Mouse (Mus musculus): ENCODE measurements around the gene Xcr1. TPM values are rescaled to one million over a fixed set of nuclear protein-coding genes. Genes with fewer than 3 reads are reported as not detected.

The Xcr1 gene
- polyA plus RNA-seq, 1 experiment from 2014 or later, result 0.11 TPM

- Histone ChIP-seq H3K9ac (replicated peaks) (no peak overlapping the region), H3K4me1 (ENCODE audit: insufficient read depth) (no peaks in the 10 kb centered on the region), H3K36me3 (replicated peaks; ENCODE audit: insufficient read depth, low read length) (peaks cover 76% of the 10 kb centered on the region)
Observed at GRCm38 (mm10) chr9:123818601-123819000, 43.2 kb downstream of the Xcr1 start.

GRCm38 (mm10) chr9:123815996-123816395 is 45.8 kb downstream of the Xcr1 start:
- DNase-seq (no peak), ATAC-seq (no peak)
- Histone ChIP-seq H3K9ac (replicated peaks) (no peak overlapping the region), H3K4me1 (ENCODE audit: insufficient read depth) (no peaks in the 10 kb centered on the region), H3K4me3 (ENCODE audit: low read depth, low read length) (no peak overlapping the region), H3K36me3 (replicated peaks; ENCODE audit: insufficient read depth, low read length) (peaks cover 70% of the 10 kb centered on the region), H3K9me3 (ENCODE audit: low read length) (no peaks in the 10 kb centered on the region), H3K27me3 (ENCODE audit: insufficient read depth, low read length) (no peaks in the 10 kb centered on the region), H3K27ac (ENCODE audit: low read depth) (no peak overlapping the region), H3K4me2 (ENCODE audit: low read depth, low read length) (no peak overlapping the region)
- 74% methylated on average over 1 of the region's 1 CpGs for WGBS (ENCODE audit: insufficient replicate concordance)
- TF ChIP-seq CTCF (IDR thresholded peaks at IDR 0.05; ENCODE audit: low read depth) (no peak), EP300 (IDR thresholded peaks at IDR 0.05; ENCODE audit: low read depth) (no peak)

More at GRCm38 (mm10) chr9:123818601-123819000, 43.2 kb downstream of the Xcr1 start:
- no peak for DNase-seq
- 87% methylated on average over 2 of the region's 2 CpGs for WGBS (ENCODE audit: insufficient replicate concordance)
- no peaks in the 10 kb centered on the region for H3K9me3 ChIP-seq (ENCODE audit: low read length)
- no peak overlapping the region for H3K4me3 ChIP-seq (ENCODE audit: low read depth, low read length)
- no peak overlapping the region for H3K4me2 ChIP-seq (ENCODE audit: low read depth, low read length)
- no peaks in the 10 kb centered on the region for H3K27me3 ChIP-seq (ENCODE audit: insufficient read depth, low read length)
- no peak for ATAC-seq
- H3K27ac ChIP-seq (ENCODE audit: low read depth), result no peak overlapping the region
- TF ChIP-seq EP300 (IDR thresholded peaks at IDR 0.05; ENCODE audit: low read depth) (no peak), CTCF (IDR thresholded peaks at IDR 0.05; ENCODE audit: low read depth) (no peak)

GRCm38 (mm10) chr9:123815444-123815843 is 46.4 kb downstream of the Xcr1 start:
- TF ChIP-seq EP300 (IDR thresholded peaks at IDR 0.05; ENCODE audit: low read depth) (no peak), CTCF (IDR thresholded peaks at IDR 0.05; ENCODE audit: low read depth) (no peak)
- WGBS (ENCODE audit: insufficient replicate concordance), result 78% methylated on average over 3 of the region's 3 CpGs
- no peak for DNase-seq
- Histone ChIP-seq H3K9ac (replicated peaks) (no peak overlapping the region), H3K4me1 (ENCODE audit: insufficient read depth) (no peaks in the 10 kb centered on the region), H3K4me3 (ENCODE audit: low read depth, low read length) (no peak overlapping the region), H3K9me3 (ENCODE audit: low read length) (no peaks in the 10 kb centered on the region), H3K36me3 (replicated peaks; ENCODE audit: insufficient read depth, low read length) (peaks cover 68% of the 10 kb centered on the region), H3K27me3 (ENCODE audit: insufficient read depth, low read length) (no peaks in the 10 kb centered on the region), H3K27ac (ENCODE audit: low read depth) (0 out of 2 replicates have a peak overlapping the region, but pooled peaks have one; percentile 18), H3K4me2 (ENCODE audit: low read depth, low read length) (no peak overlapping the region)
- peak; percentile 17; the same call in 1 of the 2 replicates for ATAC-seq

GRCm38 (mm10) chr9:123814821-123815220 is 47.0 kb downstream of the Xcr1 start:
- no peak overlapping the region for H3K4me3 ChIP-seq (ENCODE audit: low read depth, low read length)

GRCm38 (mm10) chr9:123814326-123814725 is 47.5 kb downstream of the Xcr1 start:
- Histone ChIP-seq H3K9ac (replicated peaks) (no peak overlapping the region), H3K9me3 (ENCODE audit: low read length) (no peaks in the 10 kb centered on the region), H3K4me2 (ENCODE audit: low read depth, low read length) (no peak overlapping the region), H3K27ac (ENCODE audit: low read depth) (no peak overlapping the region), H3K36me3 (replicated peaks; ENCODE audit: insufficient read depth, low read length) (peaks cover 64% of the 10 kb centered on the region), H3K4me3 (ENCODE audit: low read depth, low read length) (no peak overlapping the region), H3K27me3 (ENCODE audit: insufficient read depth, low read length) (no peaks in the 10 kb centered on the region), H3K4me1 (ENCODE audit: insufficient read depth) (no peaks in the 10 kb centered on the region)
- WGBS (ENCODE audit: insufficient replicate concordance), result 66% methylated on average over 2 of the region's 2 CpGs
- DNase-seq (no peak), ATAC-seq (no peak)
- TF ChIP-seq CTCF (IDR thresholded peaks at IDR 0.05; ENCODE audit: low read depth), result no peak
- TF ChIP-seq EP300 (IDR thresholded peaks at IDR 0.05; ENCODE audit: low read depth), result no peak

More at GRCm38 (mm10) chr9:123814821-123815220, 47.0 kb downstream of the Xcr1 start:
- peaks cover 69% of the 10 kb centered on the region for H3K36me3 ChIP-seq (replicated peaks; ENCODE audit: insufficient read depth, low read length)
- no peaks in the 10 kb centered on the region for H3K9me3 ChIP-seq (ENCODE audit: low read length)
- WGBS (ENCODE audit: insufficient replicate concordance), result 73% methylated on average over 4 of the region's 4 CpGs
- no peak overlapping the region for H3K9ac ChIP-seq (replicated peaks)
- no peak overlapping the region for H3K27ac ChIP-seq (ENCODE audit: low read depth)
- TF ChIP-seq EP300 (IDR thresholded peaks at IDR 0.05; ENCODE audit: low read depth) (no peak), CTCF (IDR thresholded peaks at IDR 0.05; ENCODE audit: low read depth) (no peak)
- H3K4me2 ChIP-seq (ENCODE audit: low read depth, low read length), result no peak overlapping the region
- no peak for ATAC-seq
- no peaks in the 10 kb centered on the region for H3K27me3 ChIP-seq (ENCODE audit: insufficient read depth, low read length)
- H3K4me1 ChIP-seq (ENCODE audit: insufficient read depth), result no peaks in the 10 kb centered on the region
- no peak for DNase-seq

- no peaks in the 10 kb centered on the region for H3K9me3 ChIP-seq (ENCODE audit: low read length)
- H3K4me2 ChIP-seq (ENCODE audit: low read depth, low read length), result no peak overlapping the region
- no peak overlapping the region for H3K4me3 ChIP-seq (ENCODE audit: low read depth, low read length)
- no peaks in the 10 kb centered on the region for H3K27me3 ChIP-seq (ENCODE audit: insufficient read depth, low read length)
- ATAC-seq (no peak), DNase-seq (no peak)
- peaks cover 44% of the 10 kb centered on the region for H3K36me3 ChIP-seq (replicated peaks; ENCODE audit: insufficient read depth, low read length)
- TF ChIP-seq EP300 (IDR thresholded peaks at IDR 0.05; ENCODE audit: low read depth), result no peak
- TF ChIP-seq CTCF (IDR thresholded peaks at IDR 0.05; ENCODE audit: low read depth), result no peak
- 84% methylated on average over 3 of the region's 3 CpGs for WGBS (ENCODE audit: insufficient replicate concordance)
- no peak overlapping the region for H3K27ac ChIP-seq (ENCODE audit: low read depth)
- no peaks in the 10 kb centered on the region for H3K4me1 ChIP-seq (ENCODE audit: insufficient read depth)
- no peak overlapping the region for H3K9ac ChIP-seq (replicated peaks)
Observed at GRCm38 (mm10) chr9:123811831-123812230, 50.0 kb downstream of the Xcr1 start.

GRCm38 (mm10) chr9:123808583-123808982 is 53.2 kb downstream of the Xcr1 start:
- Histone ChIP-seq H3K27me3 (ENCODE audit: insufficient read depth, low read length) (no peaks in the 10 kb centered on the region), H3K4me1 (ENCODE audit: insufficient read depth) (no peaks in the 10 kb centered on the region), H3K36me3 (replicated peaks; ENCODE audit: insufficient read depth, low read length) (peaks cover 34% of the 10 kb centered on the region), H3K4me3 (ENCODE audit: low read depth, low read length) (no peak overlapping the region), H3K4me2 (ENCODE audit: low read depth, low read length) (no peak overlapping the region), H3K9ac (replicated peaks) (no peak overlapping the region), H3K27ac (ENCODE audit: low read depth) (no peak overlapping the region), H3K9me3 (ENCODE audit: low read length) (no peaks in the 10 kb centered on the region)
- no peak for DNase-seq
- 46% methylated on average over 7 of the region's 7 CpGs for WGBS (ENCODE audit: insufficient replicate concordance)
- no peak for TF ChIP-seq EP300 (IDR thresholded peaks at IDR 0.05; ENCODE audit: low read depth)
- no peak for TF ChIP-seq CTCF (IDR thresholded peaks at IDR 0.05; ENCODE audit: low read depth)
- ATAC-seq, result no peak; the same call in 1 of the 2 replicates
